Mouse (Mus musculus) olfactory bulb, adult 2 months (tissue): ENCODE results near the gene Pdzk1ip1. TPM values are rescaled to one million over a fixed set of nuclear protein-coding genes. Genes with fewer than 3 reads are reported as not detected.

Source experiments
- H3K27ac ChIP-seq: fragments of 200-500 bp; 2 replicates; pipeline ENCODE4 v1.5.1; 2012; ENCODE audit warnings: low read depth, low read length; ENCODE audit not compliant: insufficient read depth
- H3K4me1 ChIP-seq: fragments of 200-500 bp; 2 replicates; pipeline ENCODE4 v1.6.1; 2012; ENCODE audit warnings: low read length; ENCODE audit not compliant: control insufficient read depth, insufficient read depth
- H3K4me3 ChIP-seq: fragments of 200-500 bp; 2 replicates; pipeline ENCODE4 v1.5.1; 2012; ENCODE audit warnings: mild to moderate bottlenecking, low read depth, low read length, moderate library complexity; ENCODE audit not compliant: insufficient read depth
- CTCF ChIP-seq: fragments of 200-500 bp; IDR thresholded peaks from 2 replicates; pipeline ENCODE4 v1.5.1; 2012; ENCODE audit warnings: low read depth, mild to moderate bottlenecking, low read length, moderate library complexity; ENCODE audit not compliant: insufficient read depth
- POLR2A ChIP-seq: fragments of 200-500 bp; IDR thresholded peaks from 2 replicates; pipeline ENCODE4 v1.6.1; 2012; ENCODE audit warnings: mild to moderate bottlenecking, low read depth, low read length, moderate library complexity; ENCODE audit not compliant: insufficient read depth
- WGBS: fragments of 180-500 bp; shearing (Covaris S2); methylation state at CpG from one replicate; pipeline ENCODE4 v1.1.7; 2018; 5-methylcytosine and 5-hydroxymethylcytosine counted together
- polyA plus RNA-seq: library from polyadenylated mRNA; stranded (reverse); fragments of >200 nt; gene quantifications from 2 replicates; pipeline ENCODE4 v1.2.4, GENCODE M21; 2012; ENCODE audit warnings: low replicate concordance; ENCODE audit not compliant: missing spikeins, insufficient read depth, insufficient read length

Pdzk1ip1 gene
- polyA plus RNA-seq, 1 experiment: not detected

DNA sequence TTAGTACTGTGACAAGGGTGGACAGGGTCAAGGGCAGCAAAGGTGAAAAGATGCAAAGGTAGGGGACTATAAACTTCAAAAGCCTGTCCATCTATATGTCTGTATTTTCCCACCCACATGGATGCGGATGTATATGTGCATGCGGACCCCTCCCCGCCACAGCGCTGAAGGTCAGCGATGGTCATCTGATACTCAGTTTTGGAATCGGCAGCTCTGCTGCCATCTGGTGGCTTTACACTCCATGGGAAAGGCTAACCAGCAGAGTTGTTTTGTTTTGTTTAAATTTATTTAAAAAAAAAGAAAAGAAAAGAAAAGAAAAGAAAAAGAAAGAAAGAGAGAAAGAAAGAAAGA is 8.6 kb downstream of the Pdzk1ip1 start:
- TF ChIP-seq CTCF: 0 out of 2 replicates have a peak, but pooled peaks have one; percentile 14
- TF ChIP-seq POLR2A: no peak

DNA sequence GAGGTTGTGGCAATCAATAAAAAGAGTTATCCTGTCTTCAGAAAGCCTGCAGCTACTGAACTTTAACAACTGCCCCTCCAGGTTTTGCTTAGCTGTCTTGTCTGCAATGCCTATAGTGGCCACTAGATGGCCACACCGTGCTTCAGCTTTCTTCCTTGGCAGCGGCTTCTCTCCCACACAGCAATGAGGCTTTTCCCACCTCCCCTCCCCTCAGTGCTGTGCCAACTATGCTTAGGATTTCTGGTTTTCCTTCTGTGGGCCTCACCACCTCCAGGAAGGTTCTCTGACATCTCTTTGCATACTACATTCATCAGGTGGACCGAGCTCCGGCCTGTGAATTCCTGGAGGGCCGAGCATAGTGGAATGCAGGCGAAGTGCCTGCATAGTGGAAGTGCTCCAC is 13.2 kb downstream of the Pdzk1ip1 start:
- Histone ChIP-seq H3K27ac (no peak overlapping the region), H3K4me1 (peaks cover 2% of the 10 kb centered on the region; the same call in 1 of the 2 replicates), H3K4me3 (no peak overlapping the region)
- TF ChIP-seq POLR2A: no peak
- peak; percentile 87 for TF ChIP-seq CTCF
- 27% methylated on average over 6 of the region's 6 CpGs for WGBS

More for the DNA sequence above, 8.6 kb downstream of the Pdzk1ip1 start:
- Histone ChIP-seq H3K4me3 (no peak overlapping the region), H3K4me1 (peaks cover 8% of the 10 kb centered on the region), H3K27ac (no peak overlapping the region)
- 1% methylated on average over 6 of the region's 6 CpGs for WGBS

DNA sequence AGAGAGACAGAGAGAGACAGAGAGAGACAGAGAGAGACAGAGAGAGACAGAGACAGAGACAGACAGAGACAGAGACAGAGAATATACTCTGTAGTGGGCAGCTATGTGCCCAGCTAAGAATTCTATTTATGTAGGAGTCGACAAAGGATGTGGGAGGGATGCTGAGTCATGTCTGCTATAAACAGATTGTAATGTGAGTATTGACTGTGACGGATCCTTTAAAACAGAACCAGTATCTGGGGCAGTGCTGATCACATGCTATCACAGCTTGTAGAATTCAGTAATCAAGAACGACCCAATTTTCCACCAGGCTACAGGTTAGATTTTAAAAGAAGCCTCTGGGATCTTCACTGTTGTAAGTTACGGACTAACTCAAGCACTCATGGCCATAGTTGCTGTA is 15.0 kb downstream of the Pdzk1ip1 start:
- Histone ChIP-seq H3K4me3 (no peak overlapping the region), H3K27ac (no peak overlapping the region), H3K4me1 (peaks cover 2% of the 10 kb centered on the region; the same call in 1 of the 2 replicates)
- TF ChIP-seq CTCF: no peak
- no peak for TF ChIP-seq POLR2A
- 22% methylated on average over 4 of the region's 4 CpGs for WGBS

DNA sequence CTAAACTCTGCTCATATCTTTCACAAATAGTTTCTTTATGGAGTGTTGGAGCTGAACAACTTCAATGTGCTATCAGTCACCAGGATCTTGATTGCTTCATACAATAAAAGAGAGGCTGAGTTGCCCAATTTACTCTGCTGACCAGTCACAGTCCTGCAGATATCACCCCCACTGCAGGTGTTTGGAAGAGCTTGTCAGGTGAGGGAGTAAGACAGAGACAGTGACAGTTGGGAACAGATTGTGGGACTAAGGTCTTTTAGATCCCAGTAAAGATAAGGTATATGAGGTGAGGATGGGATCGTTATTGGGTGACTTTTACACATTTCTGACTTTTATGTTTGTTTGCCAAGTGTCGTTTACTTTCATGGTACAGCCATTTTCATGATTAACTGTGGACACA is 22.7 kb downstream of the Pdzk1ip1 start:
- Histone ChIP-seq H3K27ac (no peak overlapping the region), H3K4me3 (no peak overlapping the region), H3K4me1 (no peaks in the 10 kb centered on the region)
- TF ChIP-seq CTCF (no peak), POLR2A (no peak)
- 80% methylated on average over 2 of the region's 2 CpGs for WGBS

DNA sequence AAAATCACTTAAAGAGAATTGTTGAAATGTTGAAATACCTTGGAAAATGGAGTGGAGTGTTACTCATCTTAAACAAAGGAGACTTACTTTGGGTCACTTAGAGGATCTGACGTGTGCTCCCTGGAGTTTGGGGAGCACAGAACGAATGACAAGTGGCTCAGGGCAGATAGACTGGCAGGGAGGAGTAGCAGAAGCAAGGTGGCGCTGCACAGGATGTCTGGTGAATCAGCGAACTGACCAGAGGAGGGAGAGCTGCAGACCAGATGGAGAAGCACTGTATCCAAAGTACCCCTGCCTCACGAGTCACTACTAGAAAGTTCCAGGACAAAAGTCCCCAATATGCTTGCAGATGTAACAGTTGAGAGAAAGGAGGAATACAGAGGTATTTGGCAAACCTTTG is 24.8 kb downstream of the Pdzk1ip1 start:
- no peak for TF ChIP-seq POLR2A
- TF ChIP-seq CTCF: no peak
- Histone ChIP-seq H3K4me1 (no peaks in the 10 kb centered on the region), H3K27ac (no peak overlapping the region), H3K4me3 (no peak overlapping the region)
- 30% methylated on average over 5 of the region's 5 CpGs for WGBS

DNA sequence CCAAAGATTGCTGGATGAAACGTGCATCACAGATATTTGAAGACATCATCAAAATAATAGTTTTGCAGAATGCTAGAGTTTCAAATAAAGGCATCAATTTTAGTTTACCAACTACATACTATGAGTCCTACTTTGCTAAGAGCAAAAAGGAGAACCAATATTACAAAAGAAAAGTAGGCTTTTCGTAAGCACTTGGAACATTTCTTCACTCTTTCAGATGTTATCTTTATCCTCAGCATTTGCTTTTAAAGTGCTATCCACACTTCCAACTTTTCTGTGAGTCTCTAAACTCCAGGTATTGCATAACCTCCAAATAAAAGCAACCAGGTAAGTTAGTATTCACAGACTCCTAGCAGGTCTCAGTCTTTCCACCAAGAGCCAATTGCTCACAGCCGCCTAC is 31.1 kb downstream of the Pdzk1ip1 start:
- TF ChIP-seq POLR2A (no peak), CTCF (no peak)
- H3K4me1 ChIP-seq: no peaks in the 10 kb centered on the region
- WGBS: 86% methylated on average over 3 of the region's 3 CpGs
- no peak overlapping the region for H3K27ac ChIP-seq
- no peak overlapping the region for H3K4me3 ChIP-seq

DNA sequence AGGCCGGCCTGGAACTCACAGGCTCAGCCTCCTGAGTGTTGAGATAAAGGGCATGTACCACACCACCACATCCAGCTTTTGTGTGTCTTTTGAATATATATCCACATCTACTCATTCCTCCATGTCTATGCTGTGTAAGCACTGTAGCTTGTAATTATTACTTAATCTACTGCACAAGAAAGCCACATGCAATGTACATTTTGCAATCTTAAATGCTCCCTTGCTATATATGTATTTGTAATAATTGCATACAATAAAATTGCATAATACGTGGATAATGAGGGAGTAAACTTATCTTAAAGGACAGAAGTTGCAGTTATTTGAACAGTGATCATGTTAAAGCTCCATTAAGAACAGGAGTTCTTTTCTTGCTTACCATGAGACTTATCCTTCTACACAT is 32.7 kb downstream of the Pdzk1ip1 start:
- TF ChIP-seq CTCF (no peak), POLR2A (no peak)
- Histone ChIP-seq H3K27ac (no peak overlapping the region), H3K4me1 (no peaks in the 10 kb centered on the region), H3K4me3 (no peak overlapping the region)
- 84% methylated on average over 2 of the region's 2 CpGs for WGBS

DNA sequence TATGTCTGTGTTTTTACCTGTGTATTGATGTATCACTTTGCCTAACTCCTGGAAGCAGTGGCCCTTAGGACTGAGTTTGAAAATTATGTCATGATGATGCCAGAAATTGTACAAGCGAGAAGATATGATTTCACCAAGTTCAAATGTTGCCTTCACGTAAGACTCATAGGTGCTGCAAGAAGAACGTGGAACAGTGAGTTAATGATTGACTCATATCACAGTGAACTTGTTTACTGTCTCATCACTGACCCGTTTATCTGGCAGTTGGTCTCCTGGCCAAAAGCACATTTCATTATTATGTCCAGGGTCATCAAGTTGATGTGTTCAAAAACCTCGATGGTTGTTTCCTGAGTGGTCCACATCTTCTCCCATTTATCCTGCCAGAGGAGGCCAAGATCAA is 33.1 kb downstream of the Pdzk1ip1 start:
- Histone ChIP-seq H3K27ac (no peak overlapping the region), H3K4me1 (no peaks in the 10 kb centered on the region), H3K4me3 (no peak overlapping the region)
- 84% methylated on average over 5 of the region's 5 CpGs for WGBS
- TF ChIP-seq POLR2A (no peak), CTCF (no peak)

DNA sequence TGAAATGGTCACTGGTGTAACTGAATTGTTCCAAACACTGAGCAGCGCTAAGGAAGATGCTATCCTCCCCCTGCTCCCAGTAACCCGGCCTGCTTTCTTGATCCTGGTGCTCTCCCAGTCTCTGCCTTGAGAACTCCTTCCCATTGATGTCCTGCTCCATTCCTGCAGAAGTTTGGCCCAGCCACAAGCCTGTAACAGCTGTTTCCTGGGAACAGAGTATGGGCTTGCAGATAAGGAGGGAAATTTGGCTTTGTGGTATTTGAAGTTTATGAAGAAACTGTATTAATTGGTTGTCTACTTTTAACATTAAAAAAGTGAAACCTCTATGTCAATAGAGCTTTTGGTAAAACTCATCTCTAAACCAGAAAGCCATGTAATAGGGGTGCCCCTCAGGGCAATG is 35.0 kb downstream of the Pdzk1ip1 start:
- Histone ChIP-seq H3K27ac (no peak overlapping the region), H3K4me3 (no peak overlapping the region), H3K4me1 (no peaks in the 10 kb centered on the region)
- TF ChIP-seq POLR2A (no peak), CTCF (no peak)
- 65% methylated on average over 2 of the region's 2 CpGs for WGBS

DNA sequence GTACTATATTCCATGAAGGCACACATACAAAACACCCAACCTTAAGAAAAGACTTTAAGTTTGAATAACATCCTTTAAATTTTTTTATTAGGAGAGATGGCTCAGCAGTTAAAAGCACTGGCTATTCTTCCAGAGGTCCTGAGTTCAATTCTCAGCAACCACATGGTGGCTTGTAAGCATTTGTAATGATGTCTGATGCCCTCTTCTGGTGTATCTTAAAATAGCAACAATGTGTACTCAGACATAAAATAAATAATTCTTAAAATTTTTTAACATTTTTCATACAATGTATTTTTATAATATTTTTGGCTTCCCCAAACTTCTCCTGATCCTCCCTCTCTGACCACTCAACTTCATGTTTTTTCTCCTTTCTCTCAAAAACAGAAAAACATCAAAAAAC is 36.2 kb downstream of the Pdzk1ip1 start:
- H3K27ac ChIP-seq: no peak overlapping the region
- H3K4me3 ChIP-seq: no peak overlapping the region
- no peaks in the 10 kb centered on the region for H3K4me1 ChIP-seq
- TF ChIP-seq CTCF (no peak), POLR2A (no peak)
